Mouse (Mus musculus): Measurements from ENCODE around the gene Ssxb6. TPM values are rescaled to one million over a fixed set of nuclear protein-coding genes. Genes with fewer than 3 reads are reported as not detected.
"Not testable (repeated sequence)": the region's sequence is repeated elsewhere in the genome, so short reads cannot be mapped to it uniquely, and the experiment has no call there.

Gene Ssxb6
- polyA plus RNA-seq (2014; fragmentation: Nextera tagmentation; extraction: Ambion mirVana): not detected in 2 replicates

GRCm38 (mm10) chrX:8548155-8548554, at the start of gene Ssxb6:
Ssxb6 (minus strand) TSS chrX:8548255.
- ATAC-seq (replicated peaks; ENCODE audit: low FRiP score); H3K27me3 ChIP-seq (ENCODE audit: control insufficient read depth, insufficient read depth, low read length); H3K36me3 ChIP-seq (ENCODE audit: control insufficient read depth, insufficient read depth, low read length); H3K4me3 ChIP-seq (ENCODE audit: low read depth, low read length); H3K4me1 ChIP-seq (replicated peaks; ENCODE audit: control insufficient read depth, insufficient read depth, low read length); H3K4me2 ChIP-seq (ENCODE audit: low read depth, low read length, severe bottlenecking); H3K9me3 ChIP-seq (ENCODE audit: control insufficient read depth, low read length); H3K9ac ChIP-seq (ENCODE audit: low read length); H3K27ac ChIP-seq (ENCODE audit: low read depth, low read length); DNase-seq (ENCODE audit: low spot score): not testable (repeated sequence)
- WGBS: 74% methylated on average over 4 of the region's 4 CpGs

GRCm38 (mm10) chrX:8591716-8592115, 43.7 kb upstream of the Ssxb6 start, which contains the start of gene Ssxb3:
Ssxb3 (minus strand) TSS chrX:8591816.
- H3K4me2 ChIP-seq (ENCODE audit: low read depth, low read length, severe bottlenecking); H3K4me1 ChIP-seq (replicated peaks; ENCODE audit: control insufficient read depth, insufficient read depth, low read length); H3K36me3 ChIP-seq (ENCODE audit: control insufficient read depth, insufficient read depth, low read length); DNase-seq (ENCODE audit: low spot score); ATAC-seq (replicated peaks; ENCODE audit: low FRiP score); H3K27ac ChIP-seq (ENCODE audit: low read depth, low read length); H3K4me3 ChIP-seq (ENCODE audit: low read depth, low read length); H3K9me3 ChIP-seq (ENCODE audit: control insufficient read depth, low read length); H3K27me3 ChIP-seq (ENCODE audit: control insufficient read depth, insufficient read depth, low read length); H3K9ac ChIP-seq (ENCODE audit: low read length): not testable (repeated sequence)
- WGBS: 32% methylated on average over 1 of the region's 1 CpGs

- ATAC-seq (replicated peaks; ENCODE audit: low FRiP score) (no peak), DNase-seq (ENCODE audit: low spot score) (no peak)
- Histone ChIP-seq H3K4me1 (replicated peaks; ENCODE audit: control insufficient read depth, insufficient read depth, low read length) (no peaks in the 10 kb centered on the region), H3K4me3 (ENCODE audit: low read depth, low read length) (no peak within 1 kb of the TSS), H3K4me2 (ENCODE audit: low read depth, low read length, severe bottlenecking) (no peak within 1 kb of the TSS), H3K9ac (ENCODE audit: low read length) (no peak within 1 kb of the TSS), H3K9me3 (ENCODE audit: control insufficient read depth, low read length) (no peaks in the 10 kb centered on the region), H3K36me3 (ENCODE audit: control insufficient read depth, insufficient read depth, low read length) (no peaks in the 10 kb centered on the region), H3K27ac (ENCODE audit: low read depth, low read length) (no peak within 1 kb of the TSS), H3K27me3 (ENCODE audit: control insufficient read depth, insufficient read depth, low read length) (no peaks in the 10 kb centered on the region)
- WGBS: 89% methylated on average over 2 of the region's 2 CpGs
Observed at GRCm38 (mm10) chrX:8524854-8525253, 23.2 kb downstream of the Ssxb6 start, which contains the start of gene Gm14459. Gm14459 (minus strand) TSS chrX:8524954.

Other genes starting within 250 kb of the Ssxb6 start
- gene Ssxb10, start 220.8 kb downstream of the Ssxb6 start, polyA plus RNA-seq (2014; fragmentation: Nextera tagmentation; extraction: Ambion mirVana): not detected in 2 replicates
- not detected in 2 replicates for gene Ssxb9, start 181.3 kb downstream of the Ssxb6 start, polyA plus RNA-seq (2014; fragmentation: Nextera tagmentation; extraction: Ambion mirVana)
- gene Ssxb1, start 134.9 kb downstream of the Ssxb6 start, polyA plus RNA-seq (2014; fragmentation: Nextera tagmentation; extraction: Ambion mirVana): not detected in 2 replicates
- gene Ssxb2, start 86.5 kb downstream of the Ssxb6 start, polyA plus RNA-seq (2014; fragmentation: Nextera tagmentation; extraction: Ambion mirVana): not detected in 2 replicates
- not detected in 2 replicates for gene Gm14459, start 23.3 kb downstream of the Ssxb6 start, polyA plus RNA-seq (2014; fragmentation: Nextera tagmentation; extraction: Ambion mirVana)
- not detected in 2 replicates for gene Ssxb3, start 43.6 kb upstream of the Ssxb6 start, polyA plus RNA-seq (2014; fragmentation: Nextera tagmentation; extraction: Ambion mirVana)
- not detected in 2 replicates for gene Ssxb8, start 142.6 kb upstream of the Ssxb6 start, polyA plus RNA-seq (2014; fragmentation: Nextera tagmentation; extraction: Ambion mirVana)
- not detected in 2 replicates for gene Ssx9, start 200.2 kb upstream of the Ssxb6 start, polyA plus RNA-seq (2014; fragmentation: Nextera tagmentation; extraction: Ambion mirVana)